22 mouse cellular contexts compared by ENCODE assay signal in the genomic region with DNA sequence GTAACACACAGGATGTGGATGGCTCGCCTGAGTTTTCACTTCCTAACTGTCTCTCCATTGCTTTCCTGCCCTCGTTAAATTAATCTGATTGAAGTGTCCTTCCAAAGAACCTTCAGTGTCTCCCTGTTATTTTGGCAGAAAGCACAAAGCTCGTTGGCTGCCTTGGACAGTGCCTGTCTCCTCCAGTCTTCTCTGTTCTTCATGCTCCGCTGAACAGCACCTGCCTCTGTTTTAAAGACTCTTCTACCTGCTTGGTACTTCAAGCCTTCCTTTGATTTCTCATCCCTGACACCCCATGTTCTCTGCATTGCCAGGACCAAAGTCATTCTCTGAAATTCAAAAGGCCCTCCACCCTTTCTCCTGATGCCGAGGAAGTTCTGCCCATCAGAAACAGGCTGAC. TPM values are rescaled to one million over a fixed set of nuclear protein-coding genes. Genes with fewer than 3 reads are reported as not detected.
A peak's percentile ranks its signal among the peaks of the same experiment; 100 is the strongest.
DNase-seq lines count a peak whose midpoint lies in the region; ATAC-seq lines count a peak whose summit lies in the region.
"Had no signal": no experiment of that assay in that cellular context is flagged by ENCODE, and none has a peak within 500 bp of the region (broad histone marks: within the 10 kb centered on the region; RNA-seq: fewer than 3 reads in every experiment).

No protein-coding gene starts in this region.

- H3K27me3 ChIP-seq in kidney, embryonic 16.5 days (ENCODE audit: insufficient read depth, low read length): no peaks in the 10 kb centered on the region
- H3K27me3 ChIP-seq: forebrain, embryonic 13.5 days; heart, embryonic 12.5 days; hindbrain, embryonic 12.5 days had no signal

- no peak overlapping the region for H3K27ac ChIP-seq in kidney, embryonic 16.5 days (ENCODE audit: low read length)
- H3K27ac ChIP-seq: embryonic facial prominence, embryonic 10.5 days; forebrain, embryonic 13.5 days; gastrocnemius, adult 2 months; hindbrain, embryonic 12.5 days had no signal

- no peaks in the 10 kb centered on the region for H3K4me1 ChIP-seq in kidney, embryonic 16.5 days (ENCODE audit: insufficient read depth, low read length)
- H3K4me1 ChIP-seq: embryonic facial prominence, embryonic 10.5 days; forebrain, embryonic 13.5 days; heart, embryonic 12.5 days; hindbrain, embryonic 12.5 days had no signal

- ATAC-seq in cerebellum, adult (ENCODE audit: insufficient number of reproducible peaks, low FRiP score, low TSS enrichment): no peak
- ATAC-seq in kidney, embryonic 16.5 days (ENCODE audit: low FRiP score, low TSS enrichment): no peak
- ATAC-seq: CD4-positive, CD25-positive, alpha-beta regulatory T cell, adult 4 months; forebrain, embryonic 13.5 days; forebrain, postnatal 0 days; hindbrain, embryonic 16.5 days had no signal

- WGBS in kidney, embryonic 16.5 days: 66% methylated on average over 5 of the region's 5 CpGs

- H3K9ac ChIP-seq in kidney, embryonic 16.5 days (replicated peaks; ENCODE audit: low read length): no peak overlapping the region
- H3K9ac ChIP-seq: forebrain, embryonic 13.5 days; forebrain, postnatal 0 days; heart, embryonic 12.5 days; hindbrain, embryonic 12.5 days had no signal

- no peaks in the 10 kb centered on the region for H3K9me3 ChIP-seq in kidney, embryonic 16.5 days (ENCODE audit: low read length)
- H3K9me3 ChIP-seq: embryonic facial prominence, embryonic 10.5 days; forebrain, embryonic 13.5 days; heart, embryonic 12.5 days; hindbrain, embryonic 12.5 days had no signal

- H3K4me2 ChIP-seq in kidney, embryonic 16.5 days (replicated peaks; ENCODE audit: low read depth, low read length): no peak overlapping the region
- H3K4me2 ChIP-seq: forebrain, embryonic 13.5 days; heart, embryonic 12.5 days; hindbrain, embryonic 12.5 days had no signal

- DNase-seq in cerebellum, adult 11-12 months: peak; percentile 19
- DNase-seq in kidney, adult 9 months: peak; percentile 14
- peak; percentile 10 for DNase-seq in brain, adult 2 months (ENCODE audit: low read depth, low spot score)
- DNase-seq in cerebellum, postnatal 14 days: peak; percentile 53 to 61
- no peak for DNase-seq in spleen, postnatal 10 days (ENCODE audit: low spot score in 2 of 2)
- no peak for DNase-seq in adrenal gland, adult 18-20 months (ENCODE audit: low spot score in 2 of 2)
- DNase-seq: adrenal gland, postnatal 10 days; B cell, adult 2 months; forebrain, postnatal 0 days; gastrocnemius, adult 2 months; gastrocnemius, postnatal 25 days; heart, postnatal 36 days had no signal

- H3K36me3 ChIP-seq in kidney, embryonic 16.5 days (ENCODE audit: insufficient read depth, low read length): no peaks in the 10 kb centered on the region
- H3K36me3 ChIP-seq: embryonic facial prominence, embryonic 10.5 days; G1E; heart, embryonic 12.5 days; hindbrain, embryonic 12.5 days had no signal

- H3K4me3 ChIP-seq in kidney, embryonic 16.5 days (ENCODE audit: low read length): no peak overlapping the region
- H3K4me3 ChIP-seq: embryonic facial prominence, embryonic 10.5 days; forebrain, embryonic 13.5 days; gastrocnemius, adult 2 months; heart, embryonic 12.5 days; hindbrain, embryonic 12.5 days had no signal

RNA-seq across cellular contexts. Expression of a gene that starts 26.5 kb away (rescaled TPM):
- 0.14 and 0.28 TPM in 2 replicates for polyA plus RNA-seq in kidney, embryonic 16.5 days (2015; fragmentation: Nextera tagmentation; extraction: Ambion mirVana)
- total RNA-seq in adrenal gland, adult 18-20 months (2021): 1 to 10 TPM; 1.5 to 6.4 TPM
- total RNA-seq: granulocyte monocyte progenitor cell, adult 5-6 weeks had no signal
- polyA plus RNA-seq: CD4-positive, CD25-positive, alpha-beta regulatory T cell, adult 4 months; G1E had no signal

Comparison
In these comparisons a context has a peak if more than half of its experiments do, and no peak if none do; other contexts are left out.
1. DNase-seq: peak in cerebellum, adult 11-12 months (single experiment), kidney, adult 9 months (single experiment), brain, adult 2 months (single experiment) and cerebellum, postnatal 14 days (2 of 2); none in spleen, postnatal 10 days (0 of 2) and adrenal gland, adult 18-20 months (0 of 2).